Mouse (Mus musculus): Measurements from ENCODE around the gene Cxcl14.
A peak's percentile ranks its signal among the peaks of the same experiment; 100 is the strongest.

The Cxcl14 gene

GRCm38 (mm10) chr13:56289261-56289660, 7.1 kb downstream of the Cxcl14 start:
- no peak for DNase-seq (ENCODE audit: low read depth)

GRCm38 (mm10) chr13:56288601-56289000, 7.8 kb downstream of the Cxcl14 start:
- DNase-seq (ENCODE audit: low read depth): no peak

DNA sequence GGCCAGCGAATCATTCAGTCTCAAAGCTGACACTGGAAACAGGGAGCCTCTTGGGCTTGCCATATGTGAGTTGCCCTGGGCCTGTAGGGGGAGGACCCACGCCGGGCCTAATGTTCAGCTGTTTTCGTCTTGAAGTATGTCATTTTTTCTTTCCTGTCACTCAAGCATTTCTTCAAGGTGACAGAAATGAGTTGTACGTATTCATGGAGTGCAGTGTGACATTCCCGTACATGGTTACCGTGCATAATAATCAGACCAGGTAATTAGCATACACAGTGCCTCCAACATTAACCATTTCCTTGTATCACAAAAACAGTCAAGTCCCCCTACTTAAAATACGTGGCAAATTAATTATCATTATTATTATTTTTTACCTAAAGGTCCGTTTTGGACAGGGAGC, 9.3 kb downstream of the Cxcl14 start:
- DNase-seq (ENCODE audit: low read depth): no peak

GRCm38 (mm10) chr13:56283321-56283720, 13.0 kb downstream of the Cxcl14 start:
- DNase-seq (ENCODE audit: low read depth): no peak

DNA sequence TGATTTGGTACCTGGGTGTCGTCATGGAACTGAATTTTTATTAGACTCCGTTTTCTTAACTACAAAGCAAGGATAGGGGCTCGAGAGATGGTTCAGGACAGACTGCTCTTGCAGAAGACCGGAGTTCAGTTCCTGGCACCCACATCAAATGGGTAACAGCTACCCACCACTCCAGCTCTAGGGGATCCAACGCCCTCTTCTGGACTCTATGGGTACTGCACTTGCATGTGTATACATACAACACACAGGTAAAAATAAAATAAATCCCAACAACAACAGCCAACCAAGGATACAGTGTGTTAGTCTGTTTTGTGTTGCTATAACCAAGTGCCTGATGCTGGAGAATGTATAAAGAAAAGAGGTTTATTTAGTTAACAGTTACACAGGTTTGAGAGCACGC, 16.0 kb downstream of the Cxcl14 start:
- DNase-seq (ENCODE audit: low read depth): no peak

GRCm38 (mm10) chr13:56279439-56279838, 16.9 kb downstream of the Cxcl14 start:
- DNase-seq (ENCODE audit: low read depth): peak; percentile 70

DNA sequence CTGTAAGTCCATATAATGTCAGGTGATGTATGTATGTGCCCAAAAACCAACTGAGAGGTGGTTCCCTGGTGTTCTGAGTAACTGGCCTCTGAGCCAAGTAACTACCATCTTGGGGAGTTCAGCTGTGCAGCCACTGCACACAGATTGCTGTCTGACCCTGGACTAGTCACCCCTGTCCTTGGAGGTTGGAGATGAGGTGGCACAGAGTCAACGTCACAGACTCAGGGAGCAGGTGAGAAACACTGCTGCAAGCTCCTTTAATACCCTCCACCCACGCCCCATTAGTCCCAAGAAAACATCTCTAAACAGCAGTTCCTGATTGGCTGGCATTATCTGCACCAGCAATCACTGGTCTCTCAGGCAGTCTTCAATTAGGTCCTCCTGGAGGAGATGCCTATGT, 21.2 kb downstream of the Cxcl14 start:
- no peak for DNase-seq (ENCODE audit: low read depth)

GRCm38 (mm10) chr13:56270124-56270523, 26.2 kb downstream of the Cxcl14 start:
- DNase-seq (ENCODE audit: low read depth): no peak

DNA sequence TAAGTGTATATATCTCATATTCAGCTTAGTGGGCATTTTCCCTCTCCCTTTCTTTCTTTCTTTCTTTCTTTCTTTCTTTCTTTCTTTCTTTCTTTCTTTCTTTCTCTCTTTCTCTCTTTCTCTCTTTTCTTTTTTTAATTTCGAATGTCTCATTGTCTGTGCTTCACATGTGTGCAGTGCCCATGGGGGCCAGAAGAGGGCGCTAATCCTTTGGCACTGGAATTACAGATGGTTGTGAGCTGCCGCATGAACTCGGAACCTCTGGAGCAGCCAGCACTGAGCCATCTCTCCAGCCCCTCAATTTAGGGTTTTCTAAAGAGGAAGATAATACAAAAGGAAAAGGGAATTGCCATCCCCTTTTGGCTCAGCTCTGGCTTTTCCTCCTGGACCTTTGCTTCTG, 29.0 kb downstream of the Cxcl14 start:
- DNase-seq (ENCODE audit: low read depth): no peak

GRCm38 (mm10) chr13:56266435-56266834, 29.9 kb downstream of the Cxcl14 start:
- no peak for DNase-seq (ENCODE audit: low read depth)

DNA sequence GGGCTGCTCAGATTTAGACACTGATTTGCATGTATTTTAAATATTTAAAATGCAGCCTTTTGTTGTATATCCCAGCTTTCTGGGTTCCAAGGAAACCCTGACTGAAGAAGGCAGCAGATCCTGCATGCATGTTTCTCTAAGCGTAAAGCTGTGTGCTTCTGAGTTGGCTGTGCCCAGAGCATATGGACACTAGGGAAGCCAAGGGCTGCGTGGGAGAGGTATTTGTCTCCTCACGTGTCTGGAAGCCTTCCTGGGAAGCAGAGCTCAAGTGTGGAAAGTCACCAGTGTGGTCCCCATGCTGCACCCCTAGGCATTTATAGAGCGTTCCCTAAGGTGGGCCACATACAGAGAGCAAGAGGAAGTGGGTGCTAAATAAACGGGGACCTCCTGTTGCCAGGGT, 30.7 kb downstream of the Cxcl14 start:
- no peak for DNase-seq (ENCODE audit: low read depth)

DNA sequence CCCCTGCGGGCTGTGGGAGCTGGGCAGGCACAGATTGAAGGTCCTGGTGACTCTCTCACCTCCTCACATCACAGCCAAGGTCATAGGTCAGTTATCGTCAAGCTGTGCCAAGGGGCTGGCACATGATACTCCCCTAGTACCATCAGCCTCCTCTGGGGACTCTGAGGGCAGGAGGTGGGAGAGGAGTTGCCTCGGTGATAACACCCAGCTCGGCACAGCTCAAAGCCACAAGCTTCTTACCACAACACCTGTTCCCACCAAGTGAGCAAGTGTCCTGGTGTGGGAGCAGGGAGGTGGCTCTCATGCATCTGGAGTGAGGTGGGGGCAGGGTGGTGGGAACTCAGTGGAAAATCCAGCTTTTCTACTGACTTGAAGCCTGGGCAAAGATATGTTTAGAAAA, 34.1 kb downstream of the Cxcl14 start:
- no peak for DNase-seq (ENCODE audit: low read depth)

DNA sequence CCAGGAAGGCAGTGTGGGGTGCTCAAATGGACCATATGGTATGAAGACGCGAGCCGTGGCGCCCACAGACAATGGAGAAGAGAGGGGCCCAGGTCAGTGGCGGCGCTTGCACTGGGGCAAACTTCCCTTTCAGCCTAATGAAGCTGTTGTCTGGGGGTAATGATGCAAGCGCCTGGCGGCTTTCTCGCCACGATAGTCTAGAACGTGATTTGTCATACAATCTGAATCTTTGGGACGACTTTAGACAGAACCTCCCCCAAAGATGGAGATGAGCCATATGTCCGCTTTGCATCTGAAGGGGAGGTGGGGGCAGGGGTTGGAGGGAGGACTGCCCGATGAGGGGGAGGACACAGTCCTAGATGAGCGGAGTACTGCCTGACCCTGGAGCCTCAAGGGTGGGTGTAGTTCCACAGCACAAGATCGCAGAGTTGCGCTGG, 36.0 kb downstream of the Cxcl14 start:
- no peak for DNase-seq (ENCODE audit: low read depth)

GRCm38 (mm10) chr13:56259926-56260250, 36.5 kb downstream of the Cxcl14 start:
- DNase-seq (ENCODE audit: low read depth): no peak

DNA sequence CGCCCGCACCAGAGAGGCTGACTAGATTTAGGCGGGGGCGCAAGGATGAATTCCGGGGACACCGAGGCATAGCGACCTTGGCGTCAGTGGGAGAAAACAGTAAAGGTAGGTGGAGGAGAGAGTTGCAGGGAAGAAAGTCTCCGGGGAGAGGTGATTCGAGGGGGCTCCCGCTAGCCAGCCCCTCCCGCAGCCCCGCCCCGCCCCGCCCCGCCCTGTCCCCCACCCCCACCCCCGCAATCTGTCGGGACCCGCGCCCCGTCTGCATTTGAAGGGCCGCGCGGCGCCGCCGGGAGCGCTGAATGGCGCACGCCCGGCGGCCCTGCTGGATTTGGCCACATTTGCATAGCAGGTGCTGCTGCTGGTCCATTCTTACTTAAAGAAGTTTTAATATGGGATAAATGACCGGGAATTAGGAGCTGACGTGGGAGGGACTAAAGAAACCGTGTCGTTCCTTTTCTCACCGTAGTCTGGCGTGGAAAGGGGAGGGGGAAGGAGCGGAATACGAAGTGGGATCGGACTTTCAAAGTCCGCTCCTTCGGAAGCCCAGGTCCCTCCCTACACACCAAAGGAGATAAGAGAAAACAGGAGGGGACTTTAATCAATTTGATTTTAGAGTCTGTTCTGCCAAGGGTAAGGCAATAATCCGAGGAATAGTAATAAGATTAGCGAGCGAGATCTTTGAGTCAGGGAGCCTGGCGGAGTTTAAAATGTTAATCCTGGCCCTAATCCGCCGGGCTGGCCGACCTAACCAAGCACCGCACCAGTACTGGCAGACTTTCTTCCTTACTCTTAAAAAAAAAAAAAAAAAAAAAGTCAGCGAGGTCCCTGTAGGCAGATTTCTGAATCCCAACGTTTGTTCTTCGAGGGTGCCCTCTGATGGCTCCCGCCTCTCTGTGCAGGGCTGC, 37.1 kb downstream of the Cxcl14 start:
- DNase-seq (ENCODE audit: low read depth): no peak

DNA sequence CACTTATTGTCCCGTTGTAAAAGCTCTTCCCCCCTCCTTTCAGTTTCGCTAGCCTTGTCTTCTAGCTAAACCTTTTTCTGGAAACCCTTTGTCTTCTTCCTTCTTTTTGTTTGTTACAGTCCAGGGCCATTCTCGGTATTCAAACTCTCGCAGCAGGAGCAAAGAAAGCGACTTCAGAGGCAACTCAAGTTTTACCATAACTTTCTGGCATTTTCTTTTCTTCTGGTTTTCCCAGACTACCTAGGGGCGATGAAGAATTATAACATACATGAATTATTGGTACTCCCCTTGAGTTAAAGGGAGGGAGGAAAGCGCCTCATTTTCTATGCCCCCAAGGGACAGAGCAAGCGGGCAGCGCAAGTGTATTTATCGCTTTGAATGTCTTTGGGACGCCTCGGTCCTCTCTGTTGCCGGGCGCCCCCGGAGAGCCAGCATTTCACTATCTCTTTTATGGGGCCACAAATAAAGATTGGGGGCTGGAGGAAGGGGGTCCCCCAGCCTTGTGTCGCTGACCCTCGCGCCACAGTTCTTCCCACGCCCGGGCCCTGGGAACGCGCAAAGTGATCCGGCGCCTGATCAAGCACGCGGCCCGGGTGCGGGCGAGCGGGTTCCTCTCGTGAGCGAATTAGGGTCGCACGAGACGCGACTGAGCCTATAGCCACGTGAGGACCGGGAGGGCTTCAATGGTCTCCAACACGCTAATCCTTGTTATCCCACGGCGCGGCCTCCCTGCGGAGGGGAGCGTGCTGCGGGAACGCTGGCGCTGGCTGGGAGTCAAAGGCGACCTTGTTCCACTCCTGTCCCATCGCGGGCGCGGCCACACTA, 37.9 kb downstream of the Cxcl14 start:
- DNase-seq (ENCODE audit: low read depth): no peak

- DNase-seq (ENCODE audit: low read depth): no peak
Measured at GRCm38 (mm10) chr13:56257469-56258153, 38.7 kb downstream of the Cxcl14 start.

GRCm38 (mm10) chr13:56256716-56257299, 39.5 kb downstream of the Cxcl14 start:
- DNase-seq (ENCODE audit: low read depth): no peak

DNA sequence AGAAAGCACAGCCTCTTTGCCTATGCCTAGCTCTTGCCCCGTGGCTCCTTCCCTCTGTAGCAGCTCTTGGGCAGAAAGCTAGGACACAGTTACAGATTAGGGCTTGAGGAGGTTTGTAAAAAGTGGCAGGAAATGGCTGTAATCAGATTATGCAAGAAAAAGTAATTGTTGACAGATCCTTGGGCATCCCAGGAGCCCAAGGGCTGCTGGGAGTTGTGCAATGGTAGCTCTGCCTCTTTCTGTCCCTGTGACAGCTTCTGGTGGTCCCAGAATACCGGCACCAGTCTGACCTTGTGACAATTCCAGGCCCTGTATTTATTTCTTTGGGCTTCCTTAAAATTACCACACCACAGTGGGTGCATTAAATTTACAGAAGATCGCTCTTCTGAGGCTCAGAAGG, 43.0 kb downstream of the Cxcl14 start:
- no peak for DNase-seq (ENCODE audit: low read depth)

GRCm38 (mm10) chr13:56252783-56253182, 43.6 kb downstream of the Cxcl14 start:
- no peak for DNase-seq (ENCODE audit: low read depth)

- DNase-seq (ENCODE audit: low read depth): no peak
Measured at GRCm38 (mm10) chr13:56251924-56252619, 44.3 kb downstream of the Cxcl14 start, which contains the start of gene Neurog1. Gene Neurog1, minus strand, starts transcription at chr13:56252163.

Measured in c-Kit-positive CD71-negative TER-119-negative erythroid progenitor cells, embryonic 14.5 days (primary cell).